In the genomic region with DNA sequence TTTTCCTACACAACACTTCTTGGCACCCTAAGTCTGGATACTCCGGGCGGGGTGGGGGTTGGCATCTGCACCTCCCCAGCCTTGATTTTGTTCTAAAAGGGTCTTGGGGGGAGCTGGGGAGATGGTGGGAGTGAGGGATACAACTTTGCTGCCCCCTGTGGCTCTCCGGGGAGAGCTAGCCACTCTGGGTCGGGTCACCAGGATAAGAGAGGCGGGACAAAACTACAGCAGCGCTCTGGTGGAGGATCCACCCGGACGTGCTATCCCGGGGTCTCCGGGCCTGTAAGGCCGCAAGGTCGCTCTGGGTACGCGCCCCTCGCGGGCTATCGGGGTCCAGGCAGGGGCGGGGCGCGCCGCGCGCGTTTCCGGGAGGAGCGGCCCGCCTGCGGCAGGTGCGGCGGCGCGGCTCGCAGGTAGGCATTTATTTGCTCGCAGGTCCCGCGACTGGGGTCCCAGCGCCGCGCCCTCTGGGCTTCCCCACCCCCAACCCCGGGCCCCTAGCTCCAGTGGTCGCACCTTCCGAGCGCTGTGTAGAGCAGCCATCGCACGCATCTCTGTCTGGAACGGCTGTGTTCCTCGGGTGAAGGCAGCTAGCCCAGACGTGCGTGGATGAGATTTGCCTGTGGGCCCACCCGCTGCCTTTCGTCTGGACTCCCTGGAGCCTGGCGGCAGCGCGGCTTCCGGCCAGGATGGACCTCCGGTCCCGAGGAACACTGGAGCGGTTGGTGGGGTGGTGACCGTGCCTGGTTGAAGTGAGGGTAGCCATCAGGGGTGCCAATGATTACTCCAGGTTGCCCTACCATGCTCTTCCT, we compare ENCODE assay signal across 9 mouse cellular contexts. TPM values are rescaled to one million over a fixed set of nuclear protein-coding genes. Genes with fewer than 3 reads are reported as not detected.
DNase-seq lines count a peak whose midpoint lies in the region; ATAC-seq lines count a peak whose summit lies in the region.
"Had no signal": no experiment of that assay in that cellular context is flagged by ENCODE, and none has a peak within 500 bp of the region (broad histone marks: within the 10 kb centered on the region; RNA-seq: fewer than 3 reads in every experiment).

No protein-coding gene starts in this region.

- H3K4me1 ChIP-seq in heart, embryonic 11.5 days (ENCODE audit: control insufficient read depth, insufficient read depth, low read length), result peaks cover 36% of the 10 kb centered on the region
- H3K4me1 ChIP-seq in limb, embryonic 11.5 days (ENCODE audit: control insufficient read depth, insufficient read depth, low read length), result peaks cover 20% of the 10 kb centered on the region
- peaks cover 17% of the 10 kb centered on the region for H3K4me1 ChIP-seq in midbrain, embryonic 13.5 days (replicated peaks)

- peak; percentile 98 for DNase-seq in heart, adult 11 months
- no peak for DNase-seq in heart, postnatal 25 days (ENCODE audit: low spot score)
- DNase-seq in adrenal gland, postnatal 14 days, result peak; percentile 64
- DNase-seq in limb, embryonic 11.5 days (ENCODE audit: low spot score), result no peak
- DNase-seq in right cerebral cortex, adult 18-20 months, result no peak
- no peak for DNase-seq in urinary bladder, postnatal 36 days (ENCODE audit: low spot score in 2 of 2)

- ATAC-seq in heart, embryonic 11.5 days (replicated peaks; ENCODE audit: insufficient number of reproducible peaks, low FRiP score, low TSS enrichment), result no peak
- no peak for ATAC-seq in limb, embryonic 11.5 days (ENCODE audit: insufficient number of reproducible peaks, low FRiP score, low TSS enrichment, low read depth)
- no peak for ATAC-seq in midbrain, embryonic 13.5 days

- H3K4me3 ChIP-seq in heart, embryonic 11.5 days (ENCODE audit: low read depth, low read length), result peak overlapping the region; percentile 60
- peak overlapping the region; percentile 23 for H3K4me3 ChIP-seq in limb, embryonic 11.5 days (ENCODE audit: low read depth, low read length)
- peak overlapping the region; percentile 36 for H3K4me3 ChIP-seq in midbrain, embryonic 13.5 days (replicated peaks)

- peak overlapping the region; percentile 66 for H3K9ac ChIP-seq in heart, embryonic 11.5 days (ENCODE audit: low read depth, low read length)
- H3K9ac ChIP-seq in limb, embryonic 11.5 days (ENCODE audit: low read length), result peak overlapping the region; percentile 36; the same call in 1 of the 2 replicates
- H3K9ac ChIP-seq in midbrain, embryonic 13.5 days (replicated peaks), result peak overlapping the region; percentile 59

- 3% methylated on average over 50 of the region's 59 CpGs for WGBS in heart, embryonic 11.5 days (ENCODE audit: insufficient replicate concordance)
- 2% methylated on average over 40 of the region's 59 CpGs for WGBS in limb, embryonic 11.5 days
- WGBS in midbrain, embryonic 13.5 days, result 2% methylated on average over 59 of the region's 59 CpGs

- H3K4me2 ChIP-seq in heart, embryonic 11.5 days, result peak overlapping the region; percentile 98
- peak overlapping the region; percentile 53 for H3K4me2 ChIP-seq in limb, embryonic 11.5 days (ENCODE audit: low read depth, severe bottlenecking)
- H3K4me2 ChIP-seq in midbrain, embryonic 13.5 days (replicated peaks), result peak overlapping the region; percentile 61

- intact Hi-C loops in heart, postnatal 25 days (cut with DNase I), result no loop called here

- H3K36me3 ChIP-seq in heart, embryonic 11.5 days (ENCODE audit: control insufficient read depth, insufficient read depth, low read length), result peaks cover 7% of the 10 kb centered on the region
- no peaks in the 10 kb centered on the region for H3K36me3 ChIP-seq in limb, embryonic 11.5 days (ENCODE audit: control insufficient read depth, insufficient read depth, low read length)
- peaks cover 13% of the 10 kb centered on the region for H3K36me3 ChIP-seq in midbrain, embryonic 13.5 days

- H3K27me3 ChIP-seq in heart, embryonic 11.5 days (ENCODE audit: control insufficient read depth, insufficient read depth, low read length), result peaks cover 52% of the 10 kb centered on the region
- peaks cover 48% of the 10 kb centered on the region for H3K27me3 ChIP-seq in limb, embryonic 11.5 days (ENCODE audit: control insufficient read depth, insufficient read depth, low read length)
- peaks cover 80% of the 10 kb centered on the region for H3K27me3 ChIP-seq in midbrain, embryonic 13.5 days

- no peaks in the 10 kb centered on the region for H3K9me3 ChIP-seq in heart, embryonic 11.5 days (replicated peaks; ENCODE audit: control insufficient read depth, low read length)
- H3K9me3 ChIP-seq in limb, embryonic 11.5 days (ENCODE audit: control insufficient read depth, low read length), result no peaks in the 10 kb centered on the region
- no peaks in the 10 kb centered on the region for H3K9me3 ChIP-seq in midbrain, embryonic 13.5 days
- H3K9me3 ChIP-seq: G1E had no signal

- H3K27ac ChIP-seq in heart, embryonic 11.5 days (ENCODE audit: low read depth, low read length), result peak overlapping the region; percentile 51
- no peak overlapping the region for H3K27ac ChIP-seq in limb, embryonic 11.5 days (replicated peaks; ENCODE audit: low read depth, low read length)
- H3K27ac ChIP-seq in midbrain, embryonic 13.5 days, result no peak overlapping the region

RNA-seq across cellular contexts. Expression of gene Cracr2b, which starts 0.8 kb away (rescaled TPM):
- 10 to 100 TPM; 19.7 to 23.1 TPM for total RNA-seq in heart, postnatal 25 days (2021)
- 14.2 and 23.2 TPM in 2 replicates for total RNA-seq in adrenal gland, postnatal 14 days (2021)
- polyA plus RNA-seq in heart, embryonic 11.5 days (2014; fragmentation: Nextera tagmentation; extraction: Ambion mirVana), result 11.5 and 14.3 TPM in 2 replicates
- polyA plus RNA-seq in limb, embryonic 11.5 days (2014; fragmentation: Nextera tagmentation; extraction: Ambion mirVana), result 5.3 and 6.8 TPM in 2 replicates
- polyA plus RNA-seq in midbrain, embryonic 13.5 days (2015; fragmentation: Nextera tagmentation; extraction: Ambion mirVana), result 6.8 TPM in 2 replicates
- polyA plus RNA-seq: G1E had no signal

RNA-seq across cellular contexts. Expression of gene Cd151, which starts 5.5 kb away (rescaled TPM):
- 100 to 1,000 TPM; 280 TPM for total RNA-seq in heart, postnatal 25 days (2021)
- total RNA-seq in adrenal gland, postnatal 14 days (2021), result 199 and 204 TPM in 2 replicates
- polyA plus RNA-seq in heart, embryonic 11.5 days (2014; fragmentation: Nextera tagmentation; extraction: Ambion mirVana), result 61.3 and 101 TPM in 2 replicates
- polyA plus RNA-seq in limb, embryonic 11.5 days (2014; fragmentation: Nextera tagmentation; extraction: Ambion mirVana), result 27.2 and 35.7 TPM in 2 replicates
- 15.4 and 19.9 TPM in 2 replicates for polyA plus RNA-seq in midbrain, embryonic 13.5 days (2015; fragmentation: Nextera tagmentation; extraction: Ambion mirVana)

RNA-seq across cellular contexts. Expression of gene Pnpla2, which starts 6.7 kb away (rescaled TPM):
- total RNA-seq in heart, postnatal 25 days (2021), result 100 to 1,000 TPM; 409 to 426 TPM
- total RNA-seq in adrenal gland, postnatal 14 days (2021), result 1,289 and 1,648 TPM in 2 replicates
- polyA plus RNA-seq in heart, embryonic 11.5 days (2014; fragmentation: Nextera tagmentation; extraction: Ambion mirVana), result 28.7 and 35.3 TPM in 2 replicates
- polyA plus RNA-seq in limb, embryonic 11.5 days (2014; fragmentation: Nextera tagmentation; extraction: Ambion mirVana), result 11.3 and 12.5 TPM in 2 replicates
- 16.2 and 19.2 TPM in 2 replicates for polyA plus RNA-seq in midbrain, embryonic 13.5 days (2015; fragmentation: Nextera tagmentation; extraction: Ambion mirVana)

RNA-seq across cellular contexts. Expression of gene Polr2l, which starts 13.2 kb away (rescaled TPM):
- 10 to 100 TPM; 74.3 to 74.7 TPM for total RNA-seq in heart, postnatal 25 days (2021)
- 74.5 TPM in 2 replicates for total RNA-seq in adrenal gland, postnatal 14 days (2021)
- 71.5 and 72.9 TPM in 2 replicates for polyA plus RNA-seq in heart, embryonic 11.5 days (2014; fragmentation: Nextera tagmentation; extraction: Ambion mirVana)
- polyA plus RNA-seq in limb, embryonic 11.5 days (2014; fragmentation: Nextera tagmentation; extraction: Ambion mirVana), result 70.9 and 73.3 TPM in 2 replicates
- 88.2 and 91.1 TPM in 2 replicates for polyA plus RNA-seq in midbrain, embryonic 13.5 days (2015; fragmentation: Nextera tagmentation; extraction: Ambion mirVana)

RNA-seq across cellular contexts. Expression of gene Tspan4, which starts 13.3 kb away (rescaled TPM):
- 10 to 100 TPM; 17.5 to 39.0 TPM for total RNA-seq in heart, postnatal 25 days (2021)
- total RNA-seq in adrenal gland, postnatal 14 days (2021), result 49.4 and 58.4 TPM in 2 replicates
- polyA plus RNA-seq in heart, embryonic 11.5 days (2014; fragmentation: Nextera tagmentation; extraction: Ambion mirVana), result 58.9 and 69.1 TPM in 2 replicates
- polyA plus RNA-seq in limb, embryonic 11.5 days (2014; fragmentation: Nextera tagmentation; extraction: Ambion mirVana), result 21.2 and 22.3 TPM in 2 replicates
- 22.5 and 23.6 TPM in 2 replicates for polyA plus RNA-seq in midbrain, embryonic 13.5 days (2015; fragmentation: Nextera tagmentation; extraction: Ambion mirVana)

Comparison
In these comparisons a context has a peak if more than half of its experiments do, and no peak if none do; other contexts are left out.
1. DNase-seq: peak in heart, adult 11 months (single experiment) and adrenal gland, postnatal 14 days (single experiment); none in heart, postnatal 25 days (single experiment), limb, embryonic 11.5 days (single experiment), right cerebral cortex, adult 18-20 months (single experiment) and urinary bladder, postnatal 36 days (0 of 2).
2. Peak in every context shown above with its lines, with median percentiles within 50 percentile points of each other: H3K4me2 ChIP-seq, H3K4me3 ChIP-seq and H3K9ac ChIP-seq.